Mouse (Mus musculus): ENCODE data around the gene Ttc39b. TPM values are rescaled to one million over a fixed set of nuclear protein-coding genes. Genes with fewer than 3 reads are reported as not detected.

The Ttc39b gene
- polyA plus RNA-seq, 1 experiment from 2014 or later = 8.4 TPM

- Histone ChIP-seq H3K27ac (no peak overlapping the region), H3K4me3 (ENCODE audit: inconsistent target) (no peak overlapping the region), H3K79me2 (ENCODE audit: inconsistent target) (no peaks in the 10 kb centered on the region; the same call in 1 of the 2 replicates), H3K36me3 (ENCODE audit: inconsistent target) (no peaks in the 10 kb centered on the region)
- WGBS (ENCODE audit: missing documents) = 89% methylated on average over 8 of the region's 8 CpGs
Observed at GRCm38 (mm10) chr4:83311481-83311880, 12.6 kb downstream of the Ttc39b start.

- 93% methylated on average over 10 of the region's 10 CpGs for WGBS (ENCODE audit: missing documents)
- Histone ChIP-seq H3K27ac (no peak overlapping the region), H3K4me3 (ENCODE audit: inconsistent target) (no peak overlapping the region), H3K79me2 (ENCODE audit: inconsistent target) (no peaks in the 10 kb centered on the region; the same call in 1 of the 2 replicates), H3K36me3 (ENCODE audit: inconsistent target) (no peaks in the 10 kb centered on the region)
Observed at GRCm38 (mm10) chr4:83310990-83311389, 13.1 kb downstream of the Ttc39b start.

GRCm38 (mm10) chr4:83308914-83309313 lies 15.1 kb downstream of the Ttc39b start:
- H3K4me3 ChIP-seq (ENCODE audit: inconsistent target) = no peak overlapping the region
- no peaks in the 10 kb centered on the region for H3K36me3 ChIP-seq (ENCODE audit: inconsistent target)
- H3K27ac ChIP-seq = peak overlapping the region; percentile 72
- no peaks in the 10 kb centered on the region; the same call in 1 of the 2 replicates for H3K79me2 ChIP-seq (ENCODE audit: inconsistent target)
- 30% methylated on average over 3 of the region's 3 CpGs for WGBS (ENCODE audit: missing documents)

GRCm38 (mm10) chr4:83307686-83308469 lies 16.2 kb downstream of the Ttc39b start:
- Histone ChIP-seq H3K79me2 (ENCODE audit: inconsistent target) (no peaks in the 10 kb centered on the region; the same call in 1 of the 2 replicates), H3K4me3 (ENCODE audit: inconsistent target) (no peak overlapping the region), H3K36me3 (ENCODE audit: inconsistent target) (no peaks in the 10 kb centered on the region), H3K27ac (no peak overlapping the region)
- WGBS (ENCODE audit: missing documents) = 91% methylated on average over 12 of the region's 12 CpGs

GRCm38 (mm10) chr4:83306879-83307278 lies 17.2 kb downstream of the Ttc39b start:
- Histone ChIP-seq H3K4me3 (ENCODE audit: inconsistent target) (no peak overlapping the region), H3K79me2 (ENCODE audit: inconsistent target) (no peaks in the 10 kb centered on the region; the same call in 1 of the 2 replicates), H3K27ac (no peak overlapping the region), H3K36me3 (ENCODE audit: inconsistent target) (no peaks in the 10 kb centered on the region)
- 84% methylated on average over 7 of the region's 7 CpGs for WGBS (ENCODE audit: missing documents)

GRCm38 (mm10) chr4:83305099-83305498 lies 19.0 kb downstream of the Ttc39b start:
- 85% methylated on average over 2 of the region's 2 CpGs for WGBS (ENCODE audit: missing documents)
- Histone ChIP-seq H3K4me3 (ENCODE audit: inconsistent target) (no peak overlapping the region), H3K79me2 (ENCODE audit: inconsistent target) (no peaks in the 10 kb centered on the region; the same call in 1 of the 2 replicates), H3K27ac (no peak overlapping the region), H3K36me3 (ENCODE audit: inconsistent target) (no peaks in the 10 kb centered on the region)

GRCm38 (mm10) chr4:83302887-83303827 lies 20.9 kb downstream of the Ttc39b start:
- H3K4me3 ChIP-seq (ENCODE audit: inconsistent target) = no peak overlapping the region; the same call in 1 of the 2 replicates
- H3K36me3 ChIP-seq (ENCODE audit: inconsistent target) = no peaks in the 10 kb centered on the region
- H3K27ac ChIP-seq = no peak overlapping the region
- H3K79me2 ChIP-seq (ENCODE audit: inconsistent target) = no peaks in the 10 kb centered on the region; the same call in 1 of the 2 replicates
- 48% methylated on average over 13 of the region's 13 CpGs for WGBS (ENCODE audit: missing documents)

- Histone ChIP-seq H3K79me2 (ENCODE audit: inconsistent target) (no peaks in the 10 kb centered on the region), H3K36me3 (ENCODE audit: inconsistent target) (no peaks in the 10 kb centered on the region), H3K4me3 (ENCODE audit: inconsistent target) (no peak overlapping the region), H3K27ac (no peak overlapping the region)
- 95% methylated on average over 16 of the region's 16 CpGs for WGBS (ENCODE audit: missing documents)
Observed at GRCm38 (mm10) chr4:83302123-83302737, 21.8 kb downstream of the Ttc39b start.

- H3K36me3 ChIP-seq (ENCODE audit: inconsistent target) = no peaks in the 10 kb centered on the region
- no peak overlapping the region for H3K27ac ChIP-seq
- H3K4me3 ChIP-seq (ENCODE audit: inconsistent target) = no peak overlapping the region
- 92% methylated on average over 1 of the region's 1 CpGs for WGBS (ENCODE audit: missing documents)
- H3K79me2 ChIP-seq (ENCODE audit: inconsistent target) = no peaks in the 10 kb centered on the region
Observed at GRCm38 (mm10) chr4:83301713-83302112, 22.3 kb downstream of the Ttc39b start.

- no peaks in the 10 kb centered on the region for H3K79me2 ChIP-seq (ENCODE audit: inconsistent target)
- 6% methylated on average over 12 of the region's 12 CpGs for WGBS (ENCODE audit: missing documents)
- H3K27ac ChIP-seq = no peak overlapping the region
- no peaks in the 10 kb centered on the region for H3K36me3 ChIP-seq (ENCODE audit: inconsistent target)
- no peak overlapping the region for H3K4me3 ChIP-seq (ENCODE audit: inconsistent target)
Observed at GRCm38 (mm10) chr4:83284768-83285350, 39.2 kb downstream of the Ttc39b start.

- Histone ChIP-seq H3K36me3 (ENCODE audit: inconsistent target) (no peaks in the 10 kb centered on the region), H3K4me3 (ENCODE audit: inconsistent target) (no peak overlapping the region), H3K79me2 (ENCODE audit: inconsistent target) (no peaks in the 10 kb centered on the region), H3K27ac (no peak overlapping the region)
- 35% methylated on average over 19 of the region's 19 CpGs for WGBS (ENCODE audit: missing documents)
Observed at GRCm38 (mm10) chr4:83283973-83284767, 39.9 kb downstream of the Ttc39b start.

- H3K36me3 ChIP-seq (ENCODE audit: inconsistent target) = no peaks in the 10 kb centered on the region
- H3K4me3 ChIP-seq (ENCODE audit: inconsistent target) = no peak overlapping the region
- 5% methylated on average over 6 of the region's 6 CpGs for whole genome bisulfite sequencing (ENCODE audit: missing documents)
- no peaks in the 10 kb centered on the region for H3K79me2 ChIP-seq (ENCODE audit: inconsistent target)
- no peak overlapping the region for H3K27ac ChIP-seq
Observed at GRCm38 (mm10) chr4:83282424-83282823, 41.6 kb downstream of the Ttc39b start.

- Histone ChIP-seq H3K36me3 (ENCODE audit: inconsistent target) (no peaks in the 10 kb centered on the region), H3K27ac (no peak overlapping the region), H3K4me3 (ENCODE audit: inconsistent target) (no peak overlapping the region), H3K79me2 (ENCODE audit: inconsistent target) (no peaks in the 10 kb centered on the region)
- 94% methylated on average over 7 of the region's 7 CpGs for WGBS (ENCODE audit: missing documents)
Observed at GRCm38 (mm10) chr4:83279236-83279635, 44.8 kb downstream of the Ttc39b start.

Data from macrophage (primary cell).